Mouse (Mus musculus): Measurements from ENCODE around the gene Rex1bd. TPM values are rescaled to one million over a fixed set of nuclear protein-coding genes. Genes with fewer than 3 reads are reported as not detected.

Rex1bd gene
- polyA plus RNA-seq, 1 experiment from 2014 or later, result 138 TPM

DNA sequence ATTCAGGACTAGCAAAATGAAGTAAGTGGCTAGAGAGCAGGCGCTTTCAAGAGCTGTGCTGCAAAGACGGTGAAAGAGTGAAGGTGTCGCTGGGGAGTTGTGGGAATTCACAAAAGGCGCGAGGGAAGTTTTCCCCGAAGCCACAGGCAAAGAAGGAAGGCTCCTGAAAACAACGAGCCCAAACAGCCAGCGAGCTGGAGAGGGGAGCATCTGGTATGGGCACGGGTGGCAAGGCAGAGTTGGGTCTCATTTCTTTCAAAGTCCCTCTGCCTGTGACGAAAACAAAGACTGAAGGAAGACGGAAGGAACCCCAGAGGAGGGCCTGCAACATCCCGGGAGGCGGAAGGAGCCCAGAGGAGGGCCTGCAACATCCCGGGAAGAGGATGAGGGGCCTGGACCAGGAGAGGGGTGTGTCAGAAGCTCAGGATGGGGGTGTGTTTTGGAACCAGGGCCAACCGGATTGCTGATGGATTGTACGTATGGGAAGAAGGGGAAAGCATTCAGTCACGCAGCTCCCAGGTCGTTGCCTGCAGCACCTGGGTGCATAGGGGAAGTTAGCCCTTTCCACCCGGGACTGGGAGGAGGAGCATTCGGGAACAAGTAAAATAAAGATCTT lies 15.6 kb downstream of the Rex1bd start:
- Histone ChIP-seq H3K4me2 (ENCODE audit: low read length) (no peak overlapping the region), H3K9me3 (ENCODE audit: control insufficient read depth, low read length) (no peaks in the 10 kb centered on the region), H3K4me1 (ENCODE audit: control insufficient read depth in 2 of 2, insufficient read depth in 2 of 2, low read length in 2 of 2) (peaks cover 14 to 41% of the 10 kb centered on the region in 2 experiments; a peak in 3 of 4 replicates), H3K27ac (replicated peaks in 1 of 2; ENCODE audit: control insufficient read depth in 1 of 2, insufficient read depth in 1 of 2, low read depth in 2 of 2, low read length in 2 of 2) (no peak overlapping the region), H3K27me3 (ENCODE audit: control insufficient read depth, insufficient read depth, low read length) (peaks cover 99% of the 10 kb centered on the region), H3K36me3 (ENCODE audit: control insufficient read depth, insufficient read depth, low read length) (no peaks in the 10 kb centered on the region), H3K9ac (ENCODE audit: low read length) (no peak overlapping the region), H3K4me3 (ENCODE audit: control insufficient read depth in 1 of 2, insufficient read depth in 1 of 2, low read depth in 1 of 2, low read length in 2 of 2) (no peak overlapping the region)
- ATAC-seq (ENCODE audit: insufficient number of reproducible peaks, insufficient read depth, low FRiP score, low read depth), result no peak
- WGBS, result 5% methylated on average over 20 of the region's 20 CpGs

DNA sequence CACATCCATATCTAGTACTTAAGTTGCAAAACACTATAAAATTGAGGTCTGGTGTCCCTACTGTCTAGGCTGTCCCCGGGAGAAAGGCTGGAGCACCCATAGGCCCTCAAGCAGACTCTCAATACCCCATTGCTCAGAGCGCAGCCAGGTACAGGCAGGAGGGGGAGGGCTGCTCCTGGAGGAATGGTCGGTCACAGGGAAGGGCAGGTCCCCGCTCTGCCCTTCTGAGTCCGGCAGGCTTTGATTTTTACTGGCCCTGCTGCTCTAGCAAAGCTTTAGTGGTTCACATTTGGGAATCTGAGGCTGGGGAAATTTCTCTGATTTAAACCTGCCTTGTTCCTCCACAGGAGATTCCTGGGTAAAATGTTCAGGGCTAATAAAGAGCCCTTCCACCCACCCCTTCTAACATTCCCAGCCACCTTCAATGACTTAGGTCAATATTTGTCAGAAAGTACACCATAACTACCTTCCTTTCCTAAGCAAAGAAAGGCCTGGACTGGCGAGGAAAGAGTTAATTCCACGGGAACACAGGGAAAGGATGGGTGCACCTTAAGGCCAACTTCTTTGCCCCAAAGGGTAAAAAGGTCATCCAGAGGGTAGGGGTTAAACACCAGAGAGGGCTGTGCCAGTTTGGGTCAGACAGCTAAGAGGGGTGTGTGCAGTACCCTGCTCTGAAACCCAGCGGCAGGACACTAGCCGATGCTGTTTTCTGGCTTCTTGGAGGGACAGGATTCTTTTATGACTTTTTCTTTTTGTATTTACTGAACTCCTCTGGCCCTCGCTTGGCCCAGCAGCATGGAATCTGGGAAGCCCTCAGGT lies 16.3 kb downstream of the Rex1bd start:
- H3K4me3 ChIP-seq (ENCODE audit: control insufficient read depth in 1 of 2, insufficient read depth in 1 of 2, low read depth in 1 of 2, low read length in 2 of 2), result peak overlapping the region in 1 of 2 experiments; percentile 37; a peak in 2 of 4 replicates
- peaks cover 14 to 41% of the 10 kb centered on the region in 2 experiments; a peak in 3 of 4 replicates for H3K4me1 ChIP-seq (ENCODE audit: control insufficient read depth in 2 of 2, insufficient read depth in 2 of 2, low read length in 2 of 2)
- no peak for ATAC-seq (ENCODE audit: insufficient number of reproducible peaks, insufficient read depth, low FRiP score, low read depth)
- no peak overlapping the region for H3K4me2 ChIP-seq (ENCODE audit: low read length)
- WGBS, result 17% methylated on average over 10 of the region's 10 CpGs
- no peaks in the 10 kb centered on the region for H3K36me3 ChIP-seq (ENCODE audit: control insufficient read depth, insufficient read depth, low read length)
- H3K27me3 ChIP-seq (ENCODE audit: control insufficient read depth, insufficient read depth, low read length), result peaks cover 99% of the 10 kb centered on the region
- H3K9me3 ChIP-seq (ENCODE audit: control insufficient read depth, low read length), result no peaks in the 10 kb centered on the region
- peak overlapping the region; percentile 54; the same call in 1 of the 2 replicates for H3K9ac ChIP-seq (ENCODE audit: low read length)
- H3K27ac ChIP-seq (replicated peaks in 1 of 2; ENCODE audit: control insufficient read depth in 1 of 2, insufficient read depth in 1 of 2, low read depth in 2 of 2, low read length in 2 of 2), result no peak overlapping the region

DNA sequence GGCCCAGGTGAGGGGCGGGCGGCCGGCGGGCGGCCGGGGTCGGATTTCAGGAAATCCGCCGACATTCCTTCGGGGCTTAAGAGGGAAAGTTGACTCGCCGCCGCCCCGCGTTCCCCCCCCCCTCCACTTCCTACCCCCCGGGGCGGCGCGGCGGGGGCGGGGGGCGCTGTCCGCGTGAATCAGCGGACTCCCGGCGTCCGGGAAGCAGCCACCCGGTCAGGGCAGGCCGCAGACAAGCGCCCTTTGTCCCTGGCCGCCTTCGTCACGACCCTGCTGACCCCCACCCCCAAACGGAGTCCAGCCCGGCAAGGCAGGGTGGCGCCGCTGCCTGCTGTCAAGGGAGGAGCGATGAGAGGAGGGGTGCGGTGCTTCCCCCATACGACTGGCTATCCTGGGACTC lies 17.0 kb downstream of the Rex1bd start:
- Histone ChIP-seq H3K4me2 (ENCODE audit: low read length) (peak overlapping the region; percentile 68), H3K36me3 (ENCODE audit: control insufficient read depth, insufficient read depth, low read length) (no peaks in the 10 kb centered on the region), H3K27ac (replicated peaks in 1 of 2; ENCODE audit: control insufficient read depth in 1 of 2, insufficient read depth in 1 of 2, low read depth in 2 of 2, low read length in 2 of 2) (no peak overlapping the region), H3K27me3 (ENCODE audit: control insufficient read depth, insufficient read depth, low read length) (peaks cover 99% of the 10 kb centered on the region), H3K9me3 (ENCODE audit: control insufficient read depth, low read length) (no peaks in the 10 kb centered on the region), H3K9ac (ENCODE audit: low read length) (peak overlapping the region; percentile 54; the same call in 1 of the 2 replicates), H3K4me3 (ENCODE audit: control insufficient read depth in 1 of 2, insufficient read depth in 1 of 2, low read depth in 1 of 2, low read length in 2 of 2) (peak overlapping the region; percentile 23 to 37; a peak in 3 of 4 replicates), H3K4me1 (ENCODE audit: control insufficient read depth in 2 of 2, insufficient read depth in 2 of 2, low read length in 2 of 2) (peaks cover 14 to 39% of the 10 kb centered on the region in 2 experiments; a peak in 3 of 4 replicates)
- ATAC-seq (ENCODE audit: insufficient number of reproducible peaks, insufficient read depth, low FRiP score, low read depth), result no peak
- under 1% methylated on average over 32 of the region's 41 CpGs for WGBS

DNA sequence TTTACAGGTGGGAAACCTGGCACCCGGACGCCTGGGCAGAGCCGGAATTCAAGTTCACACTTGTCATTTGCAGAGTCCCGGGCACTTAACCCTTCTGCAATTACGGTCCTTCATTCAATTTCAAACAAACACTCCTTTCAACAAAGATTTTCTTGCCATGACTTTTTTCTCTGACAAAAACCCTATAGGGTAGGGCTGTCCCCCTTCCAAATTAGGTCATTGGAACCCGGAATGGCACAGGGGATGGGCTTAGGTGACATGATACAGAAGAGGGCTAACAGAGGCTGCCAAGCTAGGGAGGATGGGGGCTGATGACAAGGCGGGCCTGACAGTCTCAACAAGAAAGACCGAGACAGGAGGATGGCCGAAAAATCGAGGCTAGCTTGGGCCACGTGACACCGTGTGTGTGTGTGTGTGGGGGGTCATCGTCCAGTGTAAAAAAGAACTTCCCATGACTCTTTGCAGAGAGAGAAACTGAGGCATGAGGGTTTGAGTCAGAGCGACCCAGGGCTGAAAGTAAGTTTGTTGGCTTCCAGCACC lies 17.6 kb downstream of the Rex1bd start:
- no peak overlapping the region for H3K27ac ChIP-seq (replicated peaks in 1 of 2; ENCODE audit: control insufficient read depth in 1 of 2, insufficient read depth in 1 of 2, low read depth in 2 of 2, low read length in 2 of 2)
- peaks cover 99% of the 10 kb centered on the region for H3K27me3 ChIP-seq (ENCODE audit: control insufficient read depth, insufficient read depth, low read length)
- H3K9me3 ChIP-seq (ENCODE audit: control insufficient read depth, low read length), result no peaks in the 10 kb centered on the region
- peak overlapping the region; percentile 54; the same call in 1 of the 2 replicates for H3K9ac ChIP-seq (ENCODE audit: low read length)
- peak overlapping the region; percentile 23 to 37; a peak in 3 of 4 replicates for H3K4me3 ChIP-seq (ENCODE audit: control insufficient read depth in 1 of 2, insufficient read depth in 1 of 2, low read depth in 1 of 2, low read length in 2 of 2)
- H3K36me3 ChIP-seq (ENCODE audit: control insufficient read depth, insufficient read depth, low read length), result no peaks in the 10 kb centered on the region
- peak overlapping the region; percentile 68 for H3K4me2 ChIP-seq (ENCODE audit: low read length)
- WGBS, result 4% methylated on average over 14 of the region's 14 CpGs
- ATAC-seq (ENCODE audit: insufficient number of reproducible peaks, insufficient read depth, low FRiP score, low read depth), result no peak
- peaks cover 14 to 37% of the 10 kb centered on the region in 2 experiments; a peak in 3 of 4 replicates for H3K4me1 ChIP-seq (ENCODE audit: control insufficient read depth in 2 of 2, insufficient read depth in 2 of 2, low read length in 2 of 2)

DNA sequence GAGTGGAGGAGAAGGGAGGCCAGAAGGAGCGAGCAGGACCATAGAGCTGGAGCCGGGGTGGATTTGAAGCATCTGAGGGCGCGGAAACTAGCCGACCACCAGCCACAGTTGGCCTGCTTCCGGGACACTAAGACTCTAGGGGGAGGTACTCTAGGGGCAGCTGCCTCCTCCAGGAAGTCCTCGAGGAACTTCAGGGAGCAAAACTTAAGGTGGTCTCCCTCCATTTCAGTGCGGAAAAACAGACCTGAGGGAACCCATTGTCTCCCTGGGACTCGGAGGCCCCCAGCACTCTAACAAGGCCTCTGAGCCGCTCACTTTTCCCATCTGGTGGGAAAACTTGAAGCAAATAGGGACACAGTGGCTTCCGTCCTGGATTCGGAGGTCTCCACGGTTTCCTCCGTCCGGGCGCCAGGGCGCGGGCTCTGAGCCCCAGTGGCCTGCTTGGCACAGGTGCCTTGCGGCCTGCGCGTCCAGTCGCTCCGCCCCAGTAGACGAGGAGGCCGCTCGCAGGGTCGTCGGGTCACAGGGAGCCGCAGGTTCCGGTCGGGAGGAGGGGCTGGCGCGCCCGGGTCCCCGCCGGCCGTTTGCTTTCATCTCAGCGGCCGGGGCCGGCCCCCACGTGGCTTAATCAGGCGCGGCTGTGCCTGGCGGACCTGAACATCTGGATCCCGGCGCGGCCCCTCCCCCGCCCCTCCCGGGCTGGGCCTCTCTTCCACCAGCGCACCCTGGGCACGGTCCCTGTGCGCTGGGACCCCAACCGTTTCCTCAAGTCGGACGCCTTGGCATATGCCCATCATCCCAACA lies 18.4 kb downstream of the Rex1bd start:
- Histone ChIP-seq H3K4me2 (ENCODE audit: low read length) (peak overlapping the region; percentile 64), H3K27me3 (ENCODE audit: control insufficient read depth, insufficient read depth, low read length) (peaks cover 97% of the 10 kb centered on the region), H3K9ac (ENCODE audit: low read length) (no peak overlapping the region), H3K4me1 (ENCODE audit: control insufficient read depth in 2 of 2, insufficient read depth in 2 of 2, low read length in 2 of 2) (peaks cover 10 to 30% of the 10 kb centered on the region in 2 experiments; a peak in 3 of 4 replicates), H3K27ac (replicated peaks in 1 of 2; ENCODE audit: control insufficient read depth in 1 of 2, insufficient read depth in 1 of 2, low read depth in 2 of 2, low read length in 2 of 2) (no peak overlapping the region), H3K36me3 (ENCODE audit: control insufficient read depth, insufficient read depth, low read length) (no peaks in the 10 kb centered on the region), H3K9me3 (ENCODE audit: control insufficient read depth, low read length) (no peaks in the 10 kb centered on the region), H3K4me3 (ENCODE audit: control insufficient read depth in 1 of 2, insufficient read depth in 1 of 2, low read depth in 1 of 2, low read length in 2 of 2) (peak overlapping the region; percentile 27 to 37)
- WGBS, result 4% methylated on average over 55 of the region's 55 CpGs
- 0 out of 2 replicates have a peak, but pooled peaks have one; percentile 15 for ATAC-seq (ENCODE audit: insufficient number of reproducible peaks, insufficient read depth, low FRiP score, low read depth)

DNA sequence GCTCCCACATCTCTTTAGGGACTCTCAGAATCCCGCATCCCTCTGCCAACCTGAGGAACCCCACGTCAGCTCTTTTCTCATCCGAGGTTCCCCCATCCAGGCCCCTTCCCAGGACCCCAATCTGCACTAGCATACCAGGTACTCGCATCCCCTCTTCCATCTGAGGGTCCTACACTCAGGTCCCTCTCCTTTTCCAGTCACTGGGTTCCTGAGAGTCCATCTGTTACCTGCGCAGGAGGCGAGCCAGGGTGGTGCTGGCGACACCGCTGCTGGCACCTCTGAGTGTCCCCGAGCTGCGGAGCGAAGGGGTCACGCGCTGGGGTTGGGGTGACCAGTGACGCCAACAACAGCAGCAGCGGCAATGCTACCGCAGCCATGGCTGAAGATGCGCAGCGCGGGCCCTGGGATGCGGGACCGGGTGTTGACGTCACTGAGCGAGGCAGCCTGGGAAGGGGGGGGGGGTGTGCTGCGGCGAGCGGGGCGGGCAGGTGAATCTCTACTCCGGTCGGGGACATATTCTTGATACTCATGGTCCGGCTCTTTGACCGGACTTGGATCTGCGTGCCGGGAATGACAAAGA lies 19.5 kb downstream of the Rex1bd start, which contains the start of gene Tmem59l:
Gene Tmem59l, minus strand, starts transcription at position 418 of the 580 bp plus-strand sequence.
- 7% methylated on average over 33 of the region's 33 CpGs for WGBS
- no peak within 1 kb of the TSS for H3K27ac ChIP-seq (replicated peaks in 1 of 2; ENCODE audit: control insufficient read depth in 1 of 2, insufficient read depth in 1 of 2, low read depth in 2 of 2, low read length in 2 of 2)
- no peak for ATAC-seq (ENCODE audit: insufficient number of reproducible peaks, insufficient read depth, low FRiP score, low read depth)
- H3K27me3 ChIP-seq (ENCODE audit: control insufficient read depth, insufficient read depth, low read length), result peaks cover 97% of the 10 kb centered on the region
- H3K4me3 ChIP-seq (ENCODE audit: control insufficient read depth in 1 of 2, insufficient read depth in 1 of 2, low read depth in 1 of 2, low read length in 2 of 2), result peak within 1 kb of the TSS; percentile 27 to 37
- no peaks in the 10 kb centered on the region for H3K9me3 ChIP-seq (ENCODE audit: control insufficient read depth, low read length)
- peaks cover 10 to 21% of the 10 kb centered on the region in 2 experiments; a peak in 3 of 4 replicates for H3K4me1 ChIP-seq (ENCODE audit: control insufficient read depth in 2 of 2, insufficient read depth in 2 of 2, low read length in 2 of 2)
- H3K36me3 ChIP-seq (ENCODE audit: control insufficient read depth, insufficient read depth, low read length), result no peaks in the 10 kb centered on the region
- H3K4me2 ChIP-seq (ENCODE audit: low read length), result peak within 1 kb of the TSS; percentile 64
- H3K9ac ChIP-seq (ENCODE audit: low read length), result no peak within 1 kb of the TSS
